Mouse (Mus musculus): Measurements from ENCODE around the gene Cnn1. TPM values are rescaled to one million over a fixed set of nuclear protein-coding genes. Genes with fewer than 3 reads are reported as not detected.
A peak's percentile ranks its signal among the peaks of the same experiment; 100 is the strongest.

Cnn1 gene
- polyA plus RNA-seq (2014; fragmentation: Nextera tagmentation; extraction: Ambion mirVana), result 1.0 and 1.1 TPM in 2 replicates

DNA sequence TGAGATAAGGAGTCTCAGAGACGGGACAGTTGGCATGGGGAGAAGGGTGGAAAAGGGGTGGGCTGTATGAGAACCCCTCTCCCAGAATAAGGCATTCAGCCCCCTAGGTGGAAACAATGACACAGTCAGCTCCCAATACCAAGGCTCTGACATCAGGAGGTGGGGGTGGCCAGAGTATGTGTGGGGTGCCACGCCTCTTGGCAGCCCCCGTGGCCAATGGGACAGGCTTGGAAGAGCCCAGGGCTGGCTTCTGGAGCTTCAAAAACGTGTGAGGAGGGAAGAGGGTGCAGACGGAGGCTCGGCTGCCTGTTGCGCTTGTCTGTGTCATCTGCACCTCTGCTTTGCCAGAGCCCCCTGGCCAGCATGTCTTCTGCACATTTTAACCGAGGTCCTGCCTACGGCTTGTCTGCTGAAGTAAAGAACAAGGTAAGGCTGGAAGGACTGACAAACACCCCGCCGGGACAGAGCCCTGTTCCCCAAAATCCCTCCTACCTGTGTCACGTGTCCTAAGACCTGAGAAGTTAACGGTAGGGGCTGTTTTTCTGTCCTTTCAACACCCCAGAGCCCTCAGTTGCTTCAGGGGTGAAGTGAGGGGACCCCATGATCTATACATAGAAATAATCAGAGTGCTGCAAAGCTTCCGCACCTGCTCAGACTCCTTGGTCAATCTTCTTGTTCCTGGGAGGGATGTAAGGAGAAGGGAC lies at the start of gene Cnn1:
Gene Cnn1 (plus strand): TSS at position 224 of the 704 bp plus-strand sequence.
- Histone ChIP-seq H3K36me3 (replicated peaks; ENCODE audit: control insufficient read depth, insufficient read depth) (no peaks in the 10 kb centered on the region), H3K4me2 (replicated peaks) (no peak within 1 kb of the TSS), H3K27ac (no peak within 1 kb of the TSS), H3K4me1 (replicated peaks; ENCODE audit: control insufficient read depth, insufficient read depth, low read length) (0 out of 2 replicates have a peak, but pooled peaks cover 3% of the 10 kb centered on the region), H3K9me3 (ENCODE audit: control insufficient read depth, low read length) (no peaks in the 10 kb centered on the region), H3K9ac (no peak within 1 kb of the TSS), H3K27me3 (ENCODE audit: control insufficient read depth, insufficient read depth, low read length) (peaks cover 35% of the 10 kb centered on the region), H3K4me3 (replicated peaks; ENCODE audit: low read length) (no peak within 1 kb of the TSS)
- 13% methylated on average over 14 of the region's 14 CpGs for WGBS
- DNase-seq (ENCODE audit: low spot score) (no peak), ATAC-seq (ENCODE audit: low FRiP score) (no peak)

DNA sequence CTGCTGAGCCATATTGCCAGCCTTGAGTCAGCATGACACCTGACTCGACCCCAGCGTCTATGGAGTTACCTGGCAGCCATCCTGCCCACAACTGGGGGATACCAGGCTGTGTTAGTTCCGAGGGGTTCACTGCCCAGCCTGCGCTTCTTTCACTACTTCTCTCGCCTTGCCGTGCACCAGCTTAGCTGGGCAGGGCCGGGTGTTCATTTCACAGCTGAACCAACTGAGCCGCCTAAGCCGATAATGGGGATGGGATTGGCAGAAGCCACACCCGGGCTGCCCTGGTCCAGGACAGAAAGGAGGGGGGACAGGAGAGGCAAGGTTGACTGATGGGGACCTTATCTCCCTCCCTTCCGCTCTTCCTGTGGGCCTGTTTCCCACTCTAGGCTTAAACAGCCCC lies 49.7 kb upstream of the Cnn1 start:
- ATAC-seq (ENCODE audit: low FRiP score), result no peak
- DNase-seq (ENCODE audit: low spot score), result no peak
- Histone ChIP-seq H3K36me3 (replicated peaks; ENCODE audit: control insufficient read depth, insufficient read depth) (no peaks in the 10 kb centered on the region), H3K27me3 (ENCODE audit: control insufficient read depth, insufficient read depth, low read length) (no peaks in the 10 kb centered on the region), H3K4me1 (replicated peaks; ENCODE audit: control insufficient read depth, insufficient read depth, low read length) (peaks cover 36% of the 10 kb centered on the region), H3K27ac (peak overlapping the region; percentile 94), H3K9me3 (ENCODE audit: control insufficient read depth, low read length) (no peaks in the 10 kb centered on the region), H3K4me2 (replicated peaks) (peak overlapping the region; percentile 87), H3K4me3 (replicated peaks; ENCODE audit: low read length) (peak overlapping the region; percentile 96), H3K9ac (peak overlapping the region; percentile 99)
- 69% methylated on average over 10 of the region's 11 CpGs for WGBS

DNA sequence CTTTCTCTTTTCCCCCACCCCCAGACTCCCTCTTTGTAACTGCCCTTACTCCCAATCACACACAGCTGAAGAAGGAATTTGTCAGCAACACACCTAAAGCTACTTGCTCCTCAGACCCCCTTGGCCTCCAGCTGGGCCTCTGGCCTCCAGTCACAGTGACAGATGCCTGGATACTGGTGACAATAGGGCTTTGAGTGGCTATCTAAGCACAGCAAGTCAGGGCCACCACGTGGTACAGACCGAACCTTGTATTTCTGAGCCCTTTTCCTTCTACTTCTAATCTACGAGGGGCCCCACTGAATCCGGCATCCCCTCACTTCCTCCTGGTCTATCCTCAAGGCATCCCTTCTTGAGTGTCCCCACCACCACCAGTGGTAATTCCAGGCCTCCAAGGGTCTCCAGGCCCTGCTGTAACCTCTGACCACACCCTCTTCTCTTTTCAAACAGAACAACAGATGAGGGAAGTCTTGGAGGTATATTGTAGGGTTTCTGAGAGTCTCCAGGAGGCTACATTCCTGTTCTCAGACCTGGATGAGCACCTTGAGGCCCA lies 49.2 kb upstream of the Cnn1 start:
- ATAC-seq (ENCODE audit: low FRiP score) (no peak), DNase-seq (ENCODE audit: low spot score) (no peak)
- H3K9me3 ChIP-seq (ENCODE audit: control insufficient read depth, low read length), result no peaks in the 10 kb centered on the region
- peak overlapping the region; percentile 94 for H3K27ac ChIP-seq
- 19% methylated on average over 4 of the region's 4 CpGs for WGBS
- peaks cover 40% of the 10 kb centered on the region for H3K4me1 ChIP-seq (replicated peaks; ENCODE audit: control insufficient read depth, insufficient read depth, low read length)
- no peaks in the 10 kb centered on the region for H3K27me3 ChIP-seq (ENCODE audit: control insufficient read depth, insufficient read depth, low read length)
- no peaks in the 10 kb centered on the region for H3K36me3 ChIP-seq (replicated peaks; ENCODE audit: control insufficient read depth, insufficient read depth)
- peak overlapping the region; percentile 99 for H3K9ac ChIP-seq
- H3K4me2 ChIP-seq (replicated peaks), result peak overlapping the region; percentile 87
- H3K4me3 ChIP-seq (replicated peaks; ENCODE audit: low read length), result peak overlapping the region; percentile 96

DNA sequence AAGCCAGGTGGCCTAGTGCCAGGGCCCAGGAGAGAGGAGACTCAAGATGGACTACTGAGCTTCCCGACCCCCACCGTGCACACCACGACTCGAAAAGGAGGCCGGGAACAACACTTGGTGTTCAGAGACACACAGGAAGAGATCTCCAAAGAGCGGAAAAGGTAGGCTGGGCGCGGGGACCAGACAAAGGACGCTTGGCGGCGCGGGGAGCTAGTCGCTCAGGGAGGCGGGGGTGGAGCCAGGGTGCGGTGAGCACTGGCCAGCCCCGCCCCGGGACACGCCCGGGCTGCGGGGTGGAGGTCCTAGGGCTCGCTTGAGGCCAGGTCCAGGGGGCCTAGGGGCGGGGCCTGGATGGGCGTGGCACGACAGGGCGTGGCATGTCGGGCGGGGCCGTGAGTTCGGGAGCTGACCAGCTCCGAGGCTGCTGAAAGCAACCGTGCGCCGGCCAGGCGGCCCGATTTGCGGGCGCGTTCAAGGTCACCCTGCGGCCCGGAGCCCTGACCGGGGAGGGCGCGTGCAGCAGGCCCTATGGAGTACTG lies 48.6 kb upstream of the Cnn1 start:
- H3K9ac ChIP-seq, result peak overlapping the region; percentile 99
- ATAC-seq (ENCODE audit: low FRiP score), result peak; percentile 32; the same call in 1 of the 2 replicates

DNA sequence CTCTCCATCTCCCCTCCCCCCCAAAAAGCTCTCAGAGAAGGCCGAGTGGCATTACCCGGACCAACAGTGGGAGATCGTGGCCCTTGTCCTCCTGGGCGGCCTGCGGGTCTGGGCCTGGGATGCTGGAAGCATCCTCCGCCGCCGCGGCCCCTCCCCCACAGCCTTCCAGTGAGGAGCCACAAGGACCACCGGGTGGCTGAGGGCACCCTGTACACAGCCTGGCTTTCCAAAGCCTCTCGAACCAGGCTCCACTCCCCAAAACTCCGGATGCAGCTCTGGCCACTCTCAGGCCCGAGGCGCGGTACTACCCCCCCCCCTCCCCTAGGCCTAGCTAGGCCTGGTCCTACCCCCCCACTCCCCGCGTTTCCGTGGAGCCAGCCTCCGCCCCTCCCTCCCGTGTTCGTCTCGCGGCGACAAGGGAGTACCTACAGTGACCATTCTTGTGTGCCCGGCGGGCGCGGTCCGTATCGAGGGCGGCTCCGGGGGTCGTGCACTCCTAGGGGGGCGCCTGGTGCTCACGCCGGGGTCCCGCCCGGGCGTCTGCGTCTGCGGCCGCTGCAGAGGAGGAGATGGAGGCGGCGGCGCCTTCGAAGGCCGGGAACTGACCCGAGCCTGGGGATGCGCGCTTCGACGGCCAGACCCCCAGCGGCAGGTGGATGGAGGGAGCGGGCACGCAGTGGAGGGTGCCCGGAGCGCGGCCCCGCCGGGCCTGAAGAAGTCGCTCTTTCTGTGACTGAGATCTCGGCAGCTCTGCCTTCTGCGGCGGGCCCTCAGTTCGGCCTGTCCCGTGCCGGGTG lies 47.7 kb upstream of the Cnn1 start:
- peak overlapping the region; percentile 94 for H3K27ac ChIP-seq
- peak overlapping the region; percentile 99 for H3K9ac ChIP-seq
- ATAC-seq (ENCODE audit: low FRiP score), result peak; percentile 35
- H3K36me3 ChIP-seq (replicated peaks; ENCODE audit: control insufficient read depth, insufficient read depth), result no peaks in the 10 kb centered on the region; the same call in 1 of the 2 replicates
- under 1% methylated on average over 60 of the region's 67 CpGs for WGBS
- H3K9me3 ChIP-seq (ENCODE audit: control insufficient read depth, low read length), result no peaks in the 10 kb centered on the region
- peak overlapping the region; percentile 96 for H3K4me3 ChIP-seq (replicated peaks; ENCODE audit: low read length)
- DNase-seq (ENCODE audit: low spot score), result no peak
- H3K4me1 ChIP-seq (replicated peaks; ENCODE audit: control insufficient read depth, insufficient read depth, low read length), result peaks cover 43% of the 10 kb centered on the region
- peak overlapping the region; percentile 87 for H3K4me2 ChIP-seq (replicated peaks)
- H3K27me3 ChIP-seq (ENCODE audit: control insufficient read depth, insufficient read depth, low read length), result no peaks in the 10 kb centered on the region

More for the DNA sequence above, 48.6 kb upstream of the Cnn1 start:
- Histone ChIP-seq H3K9me3 (ENCODE audit: control insufficient read depth, low read length) (no peaks in the 10 kb centered on the region), H3K4me1 (replicated peaks; ENCODE audit: control insufficient read depth, insufficient read depth, low read length) (peaks cover 43% of the 10 kb centered on the region), H3K4me3 (replicated peaks; ENCODE audit: low read length) (peak overlapping the region; percentile 96), H3K4me2 (replicated peaks) (peak overlapping the region; percentile 87), H3K36me3 (replicated peaks; ENCODE audit: control insufficient read depth, insufficient read depth) (no peaks in the 10 kb centered on the region), H3K27ac (peak overlapping the region; percentile 94), H3K27me3 (ENCODE audit: control insufficient read depth, insufficient read depth, low read length) (no peaks in the 10 kb centered on the region)
- 0% methylated on average over 28 of the region's 43 CpGs for whole genome bisulfite sequencing
- DNase-seq (ENCODE audit: low spot score), result peak; percentile 66

DNA sequence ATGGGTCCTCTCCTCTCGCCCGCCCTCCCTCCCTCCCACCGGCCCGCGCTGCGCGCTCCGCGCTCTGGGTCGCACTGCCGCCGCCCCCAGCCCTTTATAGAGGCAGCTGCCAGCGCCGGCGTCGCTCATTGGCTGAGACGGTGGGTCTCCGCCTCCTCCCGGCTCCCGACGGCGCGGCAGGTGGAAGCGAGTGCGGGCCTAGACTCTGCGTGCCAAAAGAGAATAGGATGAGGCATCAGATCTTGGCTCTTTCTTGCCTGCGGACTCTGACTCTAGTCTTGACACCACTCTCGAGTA lies 47.1 kb upstream of the Cnn1 start, which contains the start of gene Elavl3:
Gene Elavl3 (minus strand): TSS at position 66 of the 297 bp plus-strand sequence.
- H3K9me3 ChIP-seq (ENCODE audit: control insufficient read depth, low read length), result no peaks in the 10 kb centered on the region
- peak within 1 kb of the TSS; percentile 94 for H3K27ac ChIP-seq
- DNase-seq (ENCODE audit: low spot score) (peak; percentile 86), ATAC-seq (ENCODE audit: low FRiP score) (peak; percentile 83)
- H3K36me3 ChIP-seq (replicated peaks; ENCODE audit: control insufficient read depth, insufficient read depth), result peaks cover 5% of the 10 kb centered on the region
- peaks cover 39% of the 10 kb centered on the region for H3K4me1 ChIP-seq (replicated peaks; ENCODE audit: control insufficient read depth, insufficient read depth, low read length)
- under 1% methylated on average over 28 of the region's 28 CpGs for WGBS
- H3K4me2 ChIP-seq (replicated peaks), result peak within 1 kb of the TSS; percentile 87
- H3K27me3 ChIP-seq (ENCODE audit: control insufficient read depth, insufficient read depth, low read length), result no peaks in the 10 kb centered on the region
- peak within 1 kb of the TSS; percentile 96 for H3K4me3 ChIP-seq (replicated peaks; ENCODE audit: low read length)
- H3K9ac ChIP-seq, result peak within 1 kb of the TSS; percentile 99

DNA sequence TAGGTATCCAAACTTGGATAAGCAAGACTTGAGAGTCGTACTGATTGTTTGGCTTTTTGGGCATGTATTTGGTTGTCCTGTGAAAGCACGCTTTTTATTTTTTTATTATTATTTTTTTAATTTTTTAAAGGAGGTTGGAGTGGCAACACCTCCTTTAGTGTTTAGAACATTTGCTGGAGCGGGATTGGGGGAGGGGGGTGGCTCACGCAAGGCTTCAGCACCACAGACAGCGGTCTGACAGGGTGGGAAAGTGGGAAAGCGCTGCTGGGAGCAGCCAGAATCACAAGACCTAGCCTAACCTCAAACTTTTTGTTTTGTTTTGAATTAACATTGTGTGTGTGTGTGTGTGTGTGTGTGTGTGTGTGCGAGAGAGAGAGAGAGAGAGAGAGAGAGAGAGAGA lies 45.4 kb upstream of the Cnn1 start:
- no peak for ATAC-seq (ENCODE audit: low FRiP score)
- Histone ChIP-seq H3K4me3 (replicated peaks; ENCODE audit: low read length) (no peak overlapping the region), H3K4me2 (replicated peaks) (no peak overlapping the region), H3K4me1 (replicated peaks; ENCODE audit: control insufficient read depth, insufficient read depth, low read length) (peaks cover 22% of the 10 kb centered on the region), H3K27ac (no peak overlapping the region), H3K9me3 (ENCODE audit: control insufficient read depth, low read length) (no peaks in the 10 kb centered on the region), H3K27me3 (ENCODE audit: control insufficient read depth, insufficient read depth, low read length) (no peaks in the 10 kb centered on the region), H3K36me3 (replicated peaks; ENCODE audit: control insufficient read depth, insufficient read depth) (peaks cover 22% of the 10 kb centered on the region), H3K9ac (no peak overlapping the region)
- WGBS, result 41% methylated on average over 7 of the region's 7 CpGs
- no peak for DNase-seq (ENCODE audit: low spot score)

DNA sequence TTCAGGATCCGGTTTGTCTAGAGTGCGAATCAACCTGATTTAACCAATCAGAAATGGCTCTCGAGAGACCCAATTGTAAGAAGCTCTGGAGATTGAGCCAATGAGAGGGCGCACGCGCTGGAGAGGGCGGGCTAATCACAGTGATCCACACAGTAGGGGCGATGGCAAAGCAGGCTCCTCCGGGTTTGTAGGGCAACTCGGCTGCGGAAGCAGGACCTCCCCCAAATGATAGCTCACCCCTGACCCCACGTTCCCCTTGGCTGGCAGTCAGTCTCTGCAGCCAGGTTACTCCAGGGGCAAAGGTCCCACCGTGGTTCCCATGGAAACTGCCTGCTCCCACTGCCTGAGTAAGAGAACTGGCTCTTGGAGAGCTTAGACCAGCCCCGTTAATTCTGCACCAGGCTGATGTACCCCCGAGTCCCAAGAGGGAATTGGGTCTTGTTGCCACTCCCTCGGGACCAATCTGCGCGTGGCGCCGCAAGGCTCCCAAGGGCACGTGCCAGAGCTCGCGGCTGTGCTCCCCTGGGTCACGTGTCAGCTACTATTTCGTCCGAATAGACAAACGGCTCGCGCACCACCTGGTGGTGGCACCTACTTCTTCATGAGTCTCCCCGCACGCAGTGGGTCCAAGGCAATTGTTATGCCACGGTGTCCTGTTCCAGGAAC lies 44.5 kb upstream of the Cnn1 start:
- DNase-seq (ENCODE audit: low spot score) (peak; percentile 78), ATAC-seq (ENCODE audit: low FRiP score) (peak; percentile 10; the same call in 1 of the 2 replicates)
- Histone ChIP-seq H3K4me1 (replicated peaks; ENCODE audit: control insufficient read depth, insufficient read depth, low read length) (peaks cover 13% of the 10 kb centered on the region), H3K4me2 (replicated peaks) (peak overlapping the region; percentile 50), H3K9ac (no peak overlapping the region), H3K4me3 (replicated peaks; ENCODE audit: low read length) (peak overlapping the region; percentile 18), H3K36me3 (replicated peaks; ENCODE audit: control insufficient read depth, insufficient read depth) (peaks cover 29% of the 10 kb centered on the region), H3K27me3 (ENCODE audit: control insufficient read depth, insufficient read depth, low read length) (no peaks in the 10 kb centered on the region), H3K9me3 (ENCODE audit: control insufficient read depth, low read length) (no peaks in the 10 kb centered on the region), H3K27ac (no peak overlapping the region)
- WGBS, result 2% methylated on average over 32 of the region's 32 CpGs

Measured in hindbrain, embryonic 14.5 days (tissue).